Mouse (Mus musculus): ENCODE data around the gene Adam33. TPM values are rescaled to one million over a fixed set of nuclear protein-coding genes. Genes with fewer than 3 reads are reported as not detected.

Gene Adam33
- 1 to 10 TPM in 1 of 2 experiments, under 1 TPM in 1; 0.53 to 4.3 TPM for total RNA-seq (2023)

GRCm38 (mm10) chr2:131063404-131063864 is at the start of gene Adam33:
Gene Adam33, minus strand, starts transcription at chr2:131063814.

GRCm38 (mm10) chr2:131086667-131087390 is 23.2 kb upstream of the Adam33 start, which contains the start of gene Siglec1:
Gene Siglec1, minus strand, starts transcription at chr2:131086765.

GRCm38 (mm10) chr2:131042988-131043387 is 20.6 kb downstream of the Adam33 start, which contains the start of gene Gfra4:
Gene Gfra4, minus strand, starts transcription at chr2:131043088.

Other genes starting within 250 kb of the Adam33 start
- gene 4930402H24Rik, start 157.4 kb downstream of the Adam33 start, total RNA-seq (2023) = 10 to 100 TPM; 16.3 to 18.3 TPM
- gene Atrn, start 157.3 kb downstream of the Adam33 start, total RNA-seq (2023) = 10 to 100 TPM; 50.3 to 54.3 TPM
- gene Gfra4, start 20.7 kb downstream of the Adam33 start, total RNA-seq (2023) = not detected
- 1 to 10 TPM; 2.4 to 2.5 TPM for gene Siglec1, start 23.0 kb upstream of the Adam33 start, total RNA-seq (2023)
- under 1 TPM; 0.13 to 0.31 TPM for gene Hspa12b, start 63.5 kb upstream of the Adam33 start, total RNA-seq (2023)
- gene Gm11037, start 69.7 kb upstream of the Adam33 start, total RNA-seq (2023) = not detected
- gene 1700037H04Rik, start 96.3 kb upstream of the Adam33 start, total RNA-seq (2023) = 10 to 100 TPM; 41.2 to 45.6 TPM
- 10 to 100 TPM; 23.5 to 26.9 TPM for gene Cenpb, start 116.3 kb upstream of the Adam33 start, total RNA-seq (2023)
- gene Cdc25b, start 123.1 kb upstream of the Adam33 start, total RNA-seq (2023) = 10 to 100 TPM; 45.6 to 46.9 TPM
- gene Spef1, start 123.5 kb upstream of the Adam33 start, total RNA-seq (2023) = 1 to 10 TPM; 2.2 TPM
- 10 to 100 TPM; 17.7 to 22.0 TPM for gene Ap5s1, start 143.3 kb upstream of the Adam33 start, total RNA-seq (2023)
- gene Mavs, start 170.2 kb upstream of the Adam33 start, total RNA-seq (2023) = 10 to 100 TPM in 1 of 2 experiments, 1 to 10 TPM in 1; 8.7 to 12.1 TPM
- gene Pank2, start 198.7 kb upstream of the Adam33 start, total RNA-seq (2023) = 10 to 100 TPM; 43.1 to 46.7 TPM